Mouse (Mus musculus): ENCODE results near the gene Itsn1.

DNA sequence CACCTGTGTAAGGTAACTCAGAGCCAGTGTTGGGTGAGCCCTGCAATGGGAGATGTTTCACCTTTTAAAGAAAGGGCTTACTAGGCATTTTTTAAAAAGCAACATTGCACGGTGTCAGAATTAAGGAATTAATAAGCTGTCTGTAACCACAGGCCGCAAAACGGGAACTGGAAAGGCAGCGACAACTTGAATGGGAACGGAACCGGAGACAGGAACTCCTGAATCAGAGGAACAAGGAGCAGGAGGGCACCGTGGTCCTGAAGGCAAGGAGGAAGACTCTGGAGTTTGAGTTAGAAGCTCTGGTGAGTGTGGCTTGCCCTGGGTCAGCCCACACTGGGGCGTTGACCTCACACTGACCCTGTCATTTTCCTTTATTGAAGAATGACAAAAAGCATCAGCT, 91.2 kb downstream of the Itsn1 start:
- TF ChIP-seq CTCF (IDR thresholded peaks at IDR 0.05; ENCODE audit: insufficient read depth, low read length) (no peak), POLR2A (IDR thresholded peaks at IDR 0.05; ENCODE audit: borderline replicate concordance, extremely low read depth, low read depth, low read length) (no peak)
